Mouse (Mus musculus) v-Abl transformed pro-B cells (cell line): Measurements from ENCODE around the gene Prpf19.

Source experiments
- in situ Hi-C, 2 experiments: fragments of 400-800 bp; cut with MboI; formaldehyde crosslinking; loops; one replicate each; pipeline ENCODE4 v1.15.1; 2025; ENCODE audit not compliant: unreplicated experiment in 2 of 2

The Prpf19 gene

DNA sequence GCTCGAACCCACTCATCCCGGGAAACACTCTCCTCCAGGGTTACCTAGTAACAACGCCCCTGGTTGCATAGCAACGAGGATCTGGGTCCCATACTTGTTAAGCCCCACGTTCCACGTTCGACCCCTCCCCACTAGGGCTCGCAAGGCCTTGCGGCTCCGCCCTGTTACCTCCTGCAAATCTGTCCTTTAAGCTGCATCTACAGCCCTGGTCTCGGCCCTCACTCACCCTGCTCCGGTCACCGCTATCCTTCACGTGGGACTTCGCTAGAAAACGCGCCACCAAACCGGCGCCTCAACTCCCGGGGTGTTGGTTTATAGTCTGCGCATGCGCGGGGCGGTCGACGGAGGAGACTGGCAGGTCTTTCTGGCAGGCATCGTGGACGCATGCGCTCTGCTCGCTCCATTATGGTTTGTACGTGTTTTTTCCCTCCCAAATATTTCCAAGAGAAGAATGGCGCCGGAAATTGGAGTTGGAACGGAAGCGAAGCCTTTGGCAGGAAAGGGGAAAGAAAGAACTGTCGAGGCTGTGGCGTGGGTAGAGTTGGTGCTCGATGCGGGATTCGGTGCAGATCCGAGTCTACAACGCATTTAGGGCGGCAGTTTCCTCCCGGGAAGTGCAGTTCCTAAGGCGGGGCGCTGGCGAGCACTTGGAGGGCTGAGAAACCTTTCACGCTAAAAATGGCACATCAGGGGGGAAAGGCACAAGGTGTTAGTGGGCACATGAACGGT, 13.4 kb upstream of the Prpf19 start, which contains the start of gene Tmem109:
Gene Tmem109 (minus strand): TSS at position 576 of the 729 bp plus-strand sequence.
- in situ Hi-C loops, result loop anchor here (5.0 kb wide), 2 partner anchors 39 to 164 kb away; no protein-coding TSS in a partner anchor

DNA sequence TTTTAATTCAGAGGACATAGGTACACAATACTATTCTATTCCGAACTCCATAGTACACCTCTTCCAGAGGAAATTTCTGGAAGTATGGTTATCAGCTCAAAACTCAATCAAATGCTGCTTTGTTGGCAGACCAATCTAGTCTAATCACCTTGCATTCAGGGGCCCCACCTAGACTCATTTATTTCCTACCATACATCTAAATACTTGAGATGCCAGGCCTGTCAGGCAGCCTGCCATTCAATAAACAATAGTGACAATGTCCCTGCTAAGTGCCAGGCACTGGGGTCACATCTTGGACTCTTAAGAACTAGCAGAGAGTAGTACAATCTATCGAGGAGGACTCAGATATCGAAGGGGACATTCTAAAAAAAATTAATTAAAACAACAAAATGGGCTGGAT, 2.8 kb upstream of the Prpf19 start:
- in situ Hi-C loops, result no loop called here

DNA sequence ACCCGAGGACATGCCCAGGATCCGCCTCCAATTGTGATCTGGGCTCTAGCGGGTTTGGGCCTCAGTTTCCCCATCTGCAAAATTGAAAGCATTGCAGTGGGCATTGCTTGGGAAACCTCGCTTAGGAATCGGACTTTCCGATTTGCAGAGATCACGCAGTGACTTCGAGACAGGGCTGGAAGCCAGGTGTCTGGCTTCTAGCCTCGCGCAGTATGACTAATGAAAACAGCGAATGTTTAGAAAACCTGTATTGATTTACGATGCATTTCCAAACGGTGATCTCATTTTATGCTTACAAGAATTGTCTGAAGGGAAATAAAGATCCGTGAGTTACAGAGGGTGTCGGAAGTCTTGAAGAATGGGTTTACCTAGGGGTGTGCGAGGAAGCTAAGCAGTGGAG, 677 bp downstream of the Prpf19 start:
- in situ Hi-C loops, result no loop called here

DNA sequence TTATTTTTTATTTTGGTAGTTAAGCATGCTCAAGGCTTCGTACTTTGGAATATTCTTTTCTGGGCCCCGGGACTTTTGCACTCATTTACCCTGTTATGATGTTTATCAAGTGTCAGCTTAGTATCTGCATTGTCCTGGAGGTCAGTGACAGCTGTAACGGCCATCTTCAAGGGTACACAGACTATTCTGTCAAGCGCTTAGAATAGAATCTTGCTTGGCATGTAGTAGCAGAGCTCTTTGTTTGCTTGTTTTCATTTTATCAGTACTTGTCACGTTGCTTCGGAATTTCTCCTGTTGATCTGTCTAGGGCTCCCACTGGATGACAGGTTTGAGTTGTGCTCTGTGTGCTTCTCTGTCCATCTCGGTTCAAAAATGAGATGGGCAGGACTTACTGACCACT, 1.8 kb downstream of the Prpf19 start:
- in situ Hi-C loops, result no loop called here

DNA sequence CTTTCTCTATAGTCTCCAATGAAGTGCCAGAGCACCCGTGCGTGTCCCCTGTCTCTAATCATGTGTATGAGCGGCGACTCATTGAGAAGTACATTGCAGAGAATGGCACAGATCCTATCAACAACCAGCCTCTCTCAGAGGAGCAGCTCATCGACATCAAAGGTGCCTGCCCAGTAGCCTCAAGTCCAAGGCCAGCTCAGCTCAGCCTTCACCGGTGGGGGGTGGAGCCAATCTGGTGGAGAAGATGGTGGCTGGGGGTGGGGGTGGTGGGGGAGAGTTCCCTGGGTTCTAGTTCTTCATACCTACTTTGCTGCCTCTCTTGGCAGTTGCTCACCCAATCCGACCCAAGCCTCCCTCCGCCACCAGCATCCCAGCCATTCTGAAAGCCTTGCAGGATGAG, 2.5 kb downstream of the Prpf19 start:
- in situ Hi-C loops, result no loop called here

DNA sequence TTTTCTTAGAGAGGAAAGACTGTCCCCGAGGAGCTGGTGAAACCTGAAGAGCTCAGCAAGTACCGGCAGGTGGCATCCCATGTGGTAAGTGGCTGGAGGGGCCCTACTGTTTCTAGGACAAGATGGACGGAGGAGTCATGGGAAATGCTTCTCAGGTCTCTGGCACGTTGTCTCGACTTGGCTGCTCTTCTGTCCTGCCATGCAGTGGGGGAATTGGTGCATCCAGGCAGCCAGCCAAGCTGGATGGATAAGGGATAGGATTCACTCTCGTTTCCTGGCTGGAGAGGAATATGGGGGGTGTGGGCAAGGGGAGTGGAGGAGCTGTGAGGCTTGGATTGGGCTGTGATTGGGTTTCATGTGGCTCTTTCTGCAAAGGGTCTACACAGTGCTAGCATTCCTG, 5.3 kb downstream of the Prpf19 start:
- in situ Hi-C loops, result loop anchor here in 1 of 2 experiments (5.0 kb wide), 1 partner anchor 57 kb away; no protein-coding TSS in a partner anchor

DNA sequence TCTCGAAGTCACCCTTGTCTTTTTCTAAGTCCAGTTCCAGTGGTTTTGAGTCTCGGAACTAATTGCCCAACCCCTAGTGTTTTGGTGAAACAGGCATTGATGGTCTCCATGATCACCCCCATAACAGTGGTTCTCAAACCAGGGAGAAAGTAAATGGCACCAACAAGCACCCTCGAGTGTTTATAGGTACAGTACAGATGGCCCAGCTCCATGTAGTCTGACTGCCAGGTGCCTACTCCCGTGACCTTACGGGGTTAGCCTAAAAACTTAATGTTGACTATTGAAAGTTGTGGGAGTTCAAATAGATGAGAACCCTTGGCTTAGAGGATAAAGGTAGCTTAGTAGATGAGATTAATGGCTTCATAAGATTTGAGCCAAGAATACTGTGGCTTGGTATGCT, 6.0 kb downstream of the Prpf19 start:
- in situ Hi-C loops, result loop anchor here in 1 of 2 experiments (5.0 kb wide), 1 partner anchor 56 kb away; no protein-coding TSS in a partner anchor

DNA sequence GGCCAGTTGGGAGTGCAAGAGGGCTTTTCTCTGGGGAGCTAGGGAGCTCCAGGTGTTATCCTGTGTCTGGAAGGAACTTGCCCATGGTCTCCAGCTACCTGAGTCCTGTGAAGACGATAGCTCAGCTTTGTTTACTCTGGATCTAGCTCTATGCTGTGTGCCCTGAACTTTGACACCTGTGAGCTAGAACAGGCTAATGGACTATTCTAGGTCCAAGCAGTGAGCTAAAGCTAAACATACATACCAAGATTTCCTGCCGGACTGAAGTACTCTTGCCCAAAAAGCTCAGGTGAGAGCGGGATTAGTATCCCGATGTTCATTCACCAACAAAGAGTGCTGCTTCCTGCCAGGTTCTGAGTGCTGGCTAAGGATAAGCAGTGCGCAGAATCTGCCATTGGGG, 9.5 kb downstream of the Prpf19 start:
- in situ Hi-C loops, result loop anchor here in 1 of 2 experiments (5.0 kb wide), 1 partner anchor 53 kb away; no protein-coding TSS in a partner anchor

DNA sequence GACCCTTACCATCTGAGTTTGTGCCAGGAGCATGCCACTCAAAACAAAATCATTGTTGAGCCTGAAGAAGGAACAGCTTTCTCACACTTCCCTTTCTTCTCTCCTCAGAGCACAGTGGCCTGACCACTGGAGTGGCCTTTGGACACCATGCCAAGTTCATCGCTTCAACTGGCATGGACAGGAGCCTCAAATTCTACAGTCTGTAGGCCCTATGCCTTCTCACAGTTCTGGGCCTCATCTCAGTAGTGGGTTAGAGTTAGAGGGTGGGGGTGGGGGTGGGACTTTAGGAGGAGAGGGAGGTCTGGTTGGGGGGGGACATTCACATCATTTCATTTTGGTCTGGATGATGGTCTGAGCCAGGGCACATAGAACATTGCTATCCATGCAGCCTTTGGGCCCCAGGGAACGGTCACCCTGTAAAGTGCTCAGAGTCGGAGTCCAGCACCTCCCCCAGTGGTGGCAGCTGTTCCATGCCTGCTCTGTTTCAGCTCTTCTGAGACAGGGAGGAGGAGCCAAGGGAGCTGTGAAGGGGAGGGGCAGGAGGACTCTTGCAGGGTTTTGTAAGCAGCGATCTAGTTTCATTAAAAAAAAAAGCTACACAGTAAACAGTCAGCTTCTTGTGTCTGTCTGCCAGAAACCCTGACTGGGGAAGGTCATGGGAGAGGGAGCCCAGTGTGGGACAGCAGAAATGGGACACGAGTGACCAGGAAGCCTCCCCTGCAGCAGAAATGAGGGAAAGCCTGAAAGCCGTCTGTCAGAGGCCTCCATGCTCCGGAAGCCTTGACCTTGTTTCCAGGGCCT, 10.1 kb downstream of the Prpf19 start:
- in situ Hi-C loops, result loop anchor here in 1 of 2 experiments (5.0 kb wide), 1 partner anchor 52 kb away; no protein-coding TSS in a partner anchor

DNA sequence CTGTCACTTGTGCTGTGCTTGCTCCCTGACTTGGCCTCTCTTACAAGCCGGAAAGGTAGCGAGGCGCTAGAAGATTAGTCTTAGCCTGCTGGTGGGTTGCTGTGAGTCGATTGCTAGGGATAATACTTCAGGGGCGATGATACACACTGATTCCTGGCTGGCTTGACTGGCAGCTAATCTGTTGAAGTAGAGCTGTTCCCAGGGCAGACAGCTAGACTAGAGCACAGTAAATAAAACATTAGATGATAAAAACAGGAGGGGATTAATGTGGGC, 10.6 kb downstream of the Prpf19 start:
- in situ Hi-C loops, result no loop called here

DNA sequence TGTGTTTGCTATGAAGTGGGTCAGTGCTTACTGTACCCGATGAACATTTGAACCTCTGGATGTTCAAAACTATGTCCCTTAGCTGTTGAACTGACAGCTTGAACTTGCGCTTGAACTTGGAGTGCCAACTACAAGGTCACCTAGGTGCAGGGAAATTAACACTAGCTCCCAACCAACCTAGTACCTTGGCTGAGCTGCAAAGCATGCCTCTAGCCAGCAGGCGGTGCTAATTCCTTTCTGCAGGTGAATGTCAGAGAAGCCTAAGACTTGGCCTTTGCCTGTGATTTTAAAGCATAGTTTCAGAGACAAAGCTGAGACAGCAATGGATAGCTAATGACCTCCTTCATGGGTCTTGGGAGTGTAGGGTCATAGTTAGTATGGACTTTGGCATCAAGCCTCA, 12.9 kb downstream of the Prpf19 start:
- in situ Hi-C loops, result no loop called here

DNA sequence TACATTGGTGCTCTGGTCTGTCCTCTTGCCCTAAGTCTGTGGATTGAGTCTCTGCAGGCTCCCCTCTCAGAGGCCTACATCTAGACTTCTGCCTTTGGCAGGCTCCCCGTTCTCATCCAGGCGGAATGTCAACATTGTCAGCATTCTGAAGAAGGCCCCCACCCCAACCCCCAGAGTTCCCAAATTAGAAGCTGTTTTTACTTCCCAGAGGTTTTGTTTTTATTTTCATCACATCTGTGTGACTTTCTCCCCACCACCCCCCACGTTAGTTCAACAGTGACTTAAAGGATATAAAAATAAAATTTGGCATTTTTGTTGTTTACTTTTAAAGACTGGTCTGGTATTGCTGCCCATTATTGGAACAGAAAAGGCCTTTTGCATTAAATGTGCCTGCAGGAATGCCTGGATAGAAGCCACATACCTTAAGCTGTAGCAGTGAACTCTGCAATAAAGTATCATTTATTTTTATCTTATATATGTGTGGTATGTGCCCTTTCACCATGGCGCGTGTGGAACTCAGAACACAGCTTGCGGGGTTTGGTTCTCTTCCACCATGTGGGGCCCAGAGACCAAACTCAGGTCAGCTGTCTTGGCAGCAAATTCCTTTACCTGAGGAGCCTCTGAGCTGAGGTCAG, 14.2 kb downstream of the Prpf19 start:
- in situ Hi-C loops, result no loop called here

DNA sequence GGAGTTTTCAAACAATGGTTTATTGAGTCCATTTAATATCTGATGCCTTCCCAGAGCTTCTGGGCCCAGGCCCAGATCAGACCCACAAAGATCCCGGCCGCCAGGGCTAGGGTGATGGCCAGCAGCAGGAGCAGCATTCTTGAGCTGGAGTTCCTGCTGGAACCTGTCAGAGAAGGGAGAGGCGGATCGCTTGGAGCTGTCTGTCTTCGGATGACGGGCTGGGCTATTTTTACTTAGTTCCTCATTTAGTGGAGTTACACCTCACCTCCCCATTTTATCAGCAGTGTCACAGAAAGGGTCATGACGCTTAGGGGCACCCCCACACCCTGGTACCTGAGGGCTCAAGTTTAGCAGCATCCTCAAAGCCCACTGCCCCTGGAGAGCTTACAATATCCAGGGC, 19.3 kb downstream of the Prpf19 start:
- in situ Hi-C loops, result no loop called here

DNA sequence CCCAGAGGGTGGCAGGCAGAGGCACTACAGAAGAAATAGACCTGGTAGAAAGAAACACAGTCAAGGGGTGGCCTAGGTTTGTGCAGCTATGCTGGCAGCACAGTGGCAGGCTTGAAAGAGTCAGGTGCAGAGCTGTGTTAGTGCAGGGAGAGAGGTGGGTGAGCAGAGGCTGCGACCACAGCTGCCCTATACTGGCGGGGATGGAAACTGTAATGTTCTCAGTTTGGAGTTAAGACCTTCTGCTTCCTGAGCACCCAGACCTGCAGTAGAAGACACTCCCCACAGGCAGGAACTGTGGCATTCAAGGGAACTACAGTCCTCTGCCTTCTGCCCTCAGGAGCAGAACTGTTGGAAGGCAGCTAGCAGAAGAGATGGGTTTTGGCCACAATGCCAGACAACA, 19.8 kb downstream of the Prpf19 start:
- in situ Hi-C loops, result loop anchor here in 1 of 2 experiments (5.0 kb wide), 1 partner anchor 47 kb away; no protein-coding TSS in a partner anchor

DNA sequence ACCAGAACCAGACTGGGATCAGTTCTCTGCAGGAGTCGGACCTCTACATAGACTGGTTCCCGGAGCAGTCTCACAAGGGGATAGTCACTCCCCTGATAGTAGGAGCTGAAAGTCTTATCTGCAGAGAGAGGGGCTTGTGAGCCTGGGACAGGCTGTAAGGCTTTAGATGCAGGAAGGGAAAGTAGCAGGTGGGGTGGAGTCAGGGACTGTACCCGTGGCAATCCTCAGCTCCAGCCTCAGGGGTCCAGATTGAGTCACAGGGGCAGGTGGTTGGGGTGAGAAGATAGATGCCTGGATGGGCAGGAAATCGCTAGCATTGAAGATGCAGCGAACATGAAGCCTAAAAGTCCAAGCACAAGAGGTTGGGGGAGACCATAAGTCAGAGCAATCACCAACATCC, 21.5 kb downstream of the Prpf19 start:
- in situ Hi-C loops, result loop anchor here in 1 of 2 experiments (5.0 kb wide), 1 partner anchor 46 kb away; no protein-coding TSS in a partner anchor

DNA sequence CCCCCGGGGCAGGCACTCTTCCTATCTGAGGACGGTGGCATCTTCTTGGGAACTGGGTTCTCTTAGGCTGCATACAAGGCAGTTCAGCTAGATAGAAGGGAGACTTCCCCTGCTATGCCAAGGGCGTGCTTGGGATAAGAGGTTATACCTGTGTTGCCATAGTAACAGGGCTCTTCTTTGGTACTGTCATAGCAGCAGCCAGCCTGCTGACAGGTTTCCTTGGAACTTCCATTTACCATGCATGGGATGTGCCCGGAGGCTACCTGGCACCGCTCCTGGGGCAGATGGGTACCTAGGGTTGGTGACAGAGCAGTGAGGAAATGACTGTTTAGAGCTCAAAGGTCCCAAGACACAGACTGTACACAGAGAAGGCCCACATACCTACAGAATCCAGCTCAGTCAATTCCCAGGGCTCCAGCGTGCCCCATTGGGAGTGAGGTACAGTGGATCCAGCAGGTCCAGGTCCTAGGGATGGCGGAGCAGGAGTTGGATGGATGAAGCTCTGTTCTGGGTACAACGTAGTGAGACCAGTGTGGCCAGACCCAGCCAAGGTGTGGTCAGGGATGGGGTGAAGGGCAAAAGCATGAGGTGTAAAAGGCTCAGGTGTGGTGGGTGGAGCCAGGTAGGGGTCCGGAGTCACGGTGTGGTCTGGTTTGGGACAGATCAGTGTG, 23.4 kb downstream of the Prpf19 start:
- in situ Hi-C loops, result loop anchor here in 1 of 2 experiments (5.0 kb wide), 1 partner anchor 44 kb away; no protein-coding TSS in a partner anchor

DNA sequence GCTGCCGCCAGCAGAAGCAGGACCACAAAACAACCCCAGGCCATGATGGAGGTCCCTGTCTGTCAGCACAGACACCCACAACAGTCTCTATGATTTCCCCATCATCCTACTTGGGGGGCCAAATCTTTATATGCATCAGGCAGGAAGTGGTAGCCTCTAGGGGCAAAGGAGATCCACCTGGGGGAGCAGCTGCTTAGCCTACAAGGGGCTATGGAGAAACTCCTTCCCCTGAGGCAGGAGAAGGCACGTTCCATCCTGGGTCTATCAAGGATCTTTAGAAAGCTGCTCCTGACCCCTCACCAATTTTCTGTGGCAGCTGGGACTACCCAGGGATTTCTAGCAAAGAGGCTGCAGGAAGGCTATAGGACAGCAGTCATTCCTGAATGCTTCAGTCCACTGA, 25.5 kb downstream of the Prpf19 start, which contains the start of gene Zp1:
Gene Zp1 (minus strand): TSS at position 101 of the 400 bp plus-strand sequence.
- in situ Hi-C loops, result no loop called here

DNA sequence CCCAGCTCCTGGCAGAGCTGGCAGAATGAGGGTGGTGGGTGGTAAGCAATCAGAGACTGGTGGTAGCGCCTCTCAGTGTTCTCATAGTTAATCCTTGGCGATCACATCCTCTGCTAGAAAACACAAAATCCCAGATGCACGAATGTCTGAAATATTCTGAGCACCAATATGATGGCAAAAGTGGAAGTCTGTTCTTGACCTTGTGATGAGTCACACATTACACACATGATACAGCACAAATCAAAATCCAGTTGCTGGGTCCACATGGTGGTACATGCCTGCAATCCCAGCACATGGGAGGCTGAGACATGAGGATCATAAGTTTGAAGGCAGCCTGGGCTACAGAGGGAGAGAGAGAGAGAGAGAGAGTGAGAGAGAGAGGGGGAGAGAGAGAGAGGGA, 26.0 kb downstream of the Prpf19 start:
- in situ Hi-C loops, result no loop called here

DNA sequence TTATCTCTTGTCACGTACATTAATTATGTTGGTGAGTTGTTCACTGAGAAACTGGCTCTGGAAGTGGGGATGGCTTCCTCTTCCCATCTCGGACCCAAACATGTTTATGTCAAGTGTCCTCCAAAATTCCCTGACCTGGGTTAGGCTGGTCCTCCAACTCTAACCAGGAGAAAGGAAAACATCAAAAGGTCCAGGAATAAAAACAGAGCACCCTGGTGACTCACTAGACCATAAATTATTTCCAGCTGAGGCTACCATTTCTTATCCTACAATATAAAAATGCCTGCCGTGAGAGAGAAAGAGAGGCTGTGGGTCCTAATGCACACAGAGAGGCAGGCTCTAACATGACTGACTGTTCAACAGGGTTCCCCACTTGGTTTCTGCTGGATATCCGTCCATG, 29.2 kb downstream of the Prpf19 start:
- in situ Hi-C loops, result no loop called here

DNA sequence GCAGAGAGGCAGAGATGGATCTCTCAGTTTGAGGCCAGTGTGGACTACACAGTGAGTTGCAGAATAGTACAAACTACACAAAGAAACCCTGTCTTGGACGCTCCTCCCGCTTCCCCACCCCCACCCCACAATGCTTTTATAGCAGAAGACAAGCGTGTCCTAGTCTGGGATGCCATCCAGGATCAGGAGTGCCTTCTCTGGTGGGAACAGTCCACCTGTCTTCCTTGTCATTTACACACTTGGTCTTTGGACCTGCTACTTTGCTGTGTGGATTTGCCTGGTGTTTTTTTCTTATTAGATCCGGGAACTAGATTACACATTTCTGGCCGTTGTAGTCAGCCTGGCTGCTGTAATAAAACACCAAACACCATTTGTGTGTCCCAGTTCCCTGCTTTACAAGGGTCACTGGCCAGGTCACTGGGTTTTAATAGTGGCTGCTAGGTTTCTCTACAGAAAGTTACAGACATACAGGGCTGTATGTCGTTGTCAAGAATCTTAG, 31.1 kb downstream of the Prpf19 start:
- in situ Hi-C loops, result no loop called here
